Mouse (Mus musculus): ENCODE data around the gene Fam213b.

Fam213b gene

GRCm38 (mm10) chr4:154925413-154925812 is 26.5 kb upstream of the Fam213b start:
- in situ Hi-C loops (cut with MboI, MseI): no loop called here

- in situ Hi-C loops (cut with MboI, MseI): no loop called here
Observed at GRCm38 (mm10) chr4:154922931-154923330, 24.0 kb upstream of the Fam213b start.

GRCm38 (mm10) chr4:154922291-154922690 is 23.4 kb upstream of the Fam213b start:
- in situ Hi-C loops (cut with MboI, MseI): no loop called here

- in situ Hi-C loops (cut with MboI, MseI): no loop called here
Observed at GRCm38 (mm10) chr4:154916662-154917061, 17.7 kb upstream of the Fam213b start.

GRCm38 (mm10) chr4:154915286-154915685 is 16.4 kb upstream of the Fam213b start:
- in situ Hi-C loops (cut with MboI, MseI): no loop called here

- in situ Hi-C loops (cut with MboI, MseI): no loop called here
Observed at GRCm38 (mm10) chr4:154914707-154915106, 15.8 kb upstream of the Fam213b start.

- in situ Hi-C loops (cut with MboI, MseI): no loop called here
Observed at GRCm38 (mm10) chr4:154914252-154914651, 15.3 kb upstream of the Fam213b start.

GRCm38 (mm10) chr4:154913845-154914244 is 14.9 kb upstream of the Fam213b start:
- in situ Hi-C loops (cut with MboI, MseI): no loop called here

- in situ Hi-C loops (cut with MboI, MseI): no loop called here
Observed at GRCm38 (mm10) chr4:154911644-154912043, 12.7 kb upstream of the Fam213b start.

- in situ Hi-C loops (cut with MboI, MseI): no loop called here
Observed at GRCm38 (mm10) chr4:154910606-154911522, 11.9 kb upstream of the Fam213b start.

GRCm38 (mm10) chr4:154908490-154908889 is 9.6 kb upstream of the Fam213b start:
- in situ Hi-C loops (cut with MboI, MseI): no loop called here

- in situ Hi-C loops (cut with MboI, MseI): no loop called here
Observed at GRCm38 (mm10) chr4:154907833-154908232, 8.9 kb upstream of the Fam213b start.

GRCm38 (mm10) chr4:154904185-154905071 is 5.5 kb upstream of the Fam213b start:
- in situ Hi-C loops (cut with MboI, MseI): no loop called here

- in situ Hi-C loops (cut with MboI, MseI): no loop called here
Observed at GRCm38 (mm10) chr4:154902371-154902770, 3.4 kb upstream of the Fam213b start.

- in situ Hi-C loops (cut with MboI, MseI): no loop called here
Observed at GRCm38 (mm10) chr4:154897676-154898465, 1.1 kb downstream of the Fam213b start.

GRCm38 (mm10) chr4:154895549-154895948 is 3.4 kb downstream of the Fam213b start:
- in situ Hi-C loops (cut with MboI, MseI): no loop called here

- in situ Hi-C loops (cut with MboI, MseI): no loop called here
Observed at GRCm38 (mm10) chr4:154890887-154891286, 8.0 kb downstream of the Fam213b start.

- in situ Hi-C loops (cut with MboI, MseI): no loop called here
Observed at GRCm38 (mm10) chr4:154887593-154888250, 11.2 kb downstream of the Fam213b start.

GRCm38 (mm10) chr4:154886876-154887592 is 11.9 kb downstream of the Fam213b start:
- in situ Hi-C loops (cut with MboI, MseI): no loop called here

GRCm38 (mm10) chr4:154885416-154885815 is 13.5 kb downstream of the Fam213b start:
- in situ Hi-C loops (cut with MboI, MseI): no loop called here

Data from T-helper 1 cell (primary cell).